Mouse (Mus musculus) heart, postnatal 14 days (tissue): ENCODE results near the gene Slc39a8. TPM values are rescaled to one million over a fixed set of nuclear protein-coding genes. Genes with fewer than 3 reads are reported as not detected.
A peak's percentile ranks its signal among the peaks of the same experiment; 100 is the strongest.

Experiments
- DNase-seq, 2 experiments: peaks; one replicate each; pipeline ENCODE4 v3.0.0; 2021 to 2022
- intact Hi-C: fragments of 180-260 bp; cut with DNase I; formaldehyde crosslinking; loops from one replicate; pipeline ENCODE4 v1.15.1; 2025
- long read RNA-seq, 2 experiments: library from polyadenylated mRNA; stranded (forward); transcript quantifications; one replicate each; pipeline ENCODE4 v2.0.0; 2021
- total RNA-seq, 2 experiments: library from RNA; stranded (reverse); gene quantifications; 2 replicates each; pipeline ENCODE4 v1.2.3; 2021

The Slc39a8 gene
- total RNA-seq, result 1 to 10 TPM; 4.6 to 6.4 TPM
- long read RNA-seq, experiment 1, partial matches to known transcripts, result 0 of 5 reads
- long read RNA-seq, experiment 1, other reads (novel, unspliced or antisense), result 0 of 5 reads
- long read RNA-seq, experiment 2, partial matches to known transcripts, result 0 of 10 reads
- long read RNA-seq, experiment 2, other reads (novel, unspliced or antisense), result 1 of 10 reads

GRCm38 (mm10) chr3:135825016-135825753 lies at the start of gene Slc39a8:
Slc39a8 (plus strand) TSS chr3:135825279.
- intact Hi-C loops, result no loop called here
- peak; percentile 73 to 75 for DNase-seq

GRCm38 (mm10) chr3:135785065-135785464 lies 40.0 kb upstream of the Slc39a8 start:
- intact Hi-C loops, result no loop called here
- DNase-seq, result no peak

GRCm38 (mm10) chr3:135796117-135796516 lies 29.0 kb upstream of the Slc39a8 start:
- intact Hi-C loops, result no loop called here

GRCm38 (mm10) chr3:135798241-135798640 lies 26.8 kb upstream of the Slc39a8 start:
- intact Hi-C loops, result no loop called here

More at GRCm38 (mm10) chr3:135796117-135796516, 29.0 kb upstream of the Slc39a8 start:
- no peak for DNase-seq

GRCm38 (mm10) chr3:135798665-135799064 lies 26.4 kb upstream of the Slc39a8 start:
- intact Hi-C loops, result no loop called here
- DNase-seq, result no peak

More at GRCm38 (mm10) chr3:135798241-135798640, 26.8 kb upstream of the Slc39a8 start:
- no peak for DNase-seq

DNA sequence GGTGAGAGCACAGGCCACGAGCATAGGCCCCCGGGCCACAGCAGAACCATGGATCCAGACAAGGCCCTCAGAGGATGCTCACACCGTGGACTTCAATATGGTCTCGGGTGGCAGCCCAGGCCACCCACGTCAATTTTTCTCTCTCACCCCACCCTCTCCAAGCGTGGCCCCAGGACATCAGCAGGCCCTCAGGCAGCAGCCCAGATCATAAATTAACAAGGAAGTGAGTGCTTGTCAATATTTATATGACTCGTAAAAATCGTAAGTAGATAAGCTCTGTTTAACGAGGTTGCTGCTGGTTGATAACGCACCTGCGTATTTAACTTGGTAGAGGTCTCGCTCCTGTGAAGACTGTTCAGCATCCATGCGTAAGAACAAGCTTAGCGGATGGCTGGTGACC lies 10.4 kb upstream of the Slc39a8 start:
- intact Hi-C loops, result no loop called here
- DNase-seq, result no peak

DNA sequence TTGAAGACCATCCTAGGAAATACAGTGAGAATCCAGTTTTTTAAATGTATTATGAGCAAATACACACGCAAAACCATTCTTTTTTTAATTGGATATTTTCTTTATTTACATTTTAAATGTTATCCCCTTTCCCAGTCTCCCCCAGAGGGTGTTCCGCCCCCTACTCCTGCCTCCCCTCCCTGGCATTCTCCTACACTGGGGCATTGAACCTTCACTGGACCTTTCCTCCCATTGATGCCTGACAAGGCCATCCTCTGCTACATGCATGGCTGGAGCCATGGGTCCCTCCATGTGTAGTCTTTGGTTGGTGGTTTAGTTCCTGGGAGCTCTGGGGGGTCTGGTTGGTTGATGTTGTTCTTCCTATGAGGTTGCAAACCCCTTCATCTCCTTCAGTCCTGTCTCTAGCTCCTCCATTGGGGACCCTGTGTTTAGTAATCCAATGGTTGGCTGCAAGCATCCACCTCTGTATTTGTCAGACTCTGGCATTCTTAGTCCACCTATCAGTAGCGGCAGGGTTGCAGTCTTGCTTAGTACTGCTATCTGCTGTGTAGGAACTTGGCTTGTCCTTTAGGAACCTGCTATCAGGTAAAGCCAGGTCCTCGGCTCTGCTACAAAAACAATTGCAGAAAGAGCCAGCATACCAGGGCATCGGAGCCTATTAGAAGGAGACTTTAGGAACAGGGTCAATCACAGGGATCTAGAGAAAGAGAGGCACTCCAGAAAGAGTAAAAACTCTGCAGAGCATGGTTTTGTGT lies 8.9 kb upstream of the Slc39a8 start:
- DNase-seq, result no peak
- intact Hi-C loops, result no loop called here

- no peak for DNase-seq
- intact Hi-C loops, result no loop called here
Observed at GRCm38 (mm10) chr3:135817124-135817523, 8.0 kb upstream of the Slc39a8 start.

DNA sequence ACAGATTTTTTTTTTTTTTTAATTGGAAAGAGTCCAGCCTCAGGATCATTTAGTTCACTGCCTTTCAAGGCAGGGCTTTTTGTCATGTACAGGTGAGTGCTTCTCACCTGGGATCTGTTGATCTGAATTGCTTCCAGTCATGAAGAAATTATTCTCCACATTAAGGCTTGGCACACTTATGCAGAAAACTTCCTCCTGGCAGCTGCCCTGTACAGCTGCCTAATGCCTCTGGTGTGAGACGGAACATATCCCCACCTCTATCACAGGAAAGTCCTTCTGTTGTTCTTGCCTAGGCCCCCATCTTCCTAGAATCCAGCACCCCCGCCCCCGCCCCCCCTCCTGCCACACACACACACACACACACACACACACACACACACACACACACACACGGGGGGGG lies 643 bp upstream of the Slc39a8 start:
- DNase-seq, result no peak
- intact Hi-C loops, result no loop called here

GRCm38 (mm10) chr3:135825754-135826683 lies 940 bp downstream of the Slc39a8 start:
- intact Hi-C loops, result no loop called here
- DNase-seq, result peak; percentile 36 to 45

- DNase-seq, result no peak
Observed at GRCm38 (mm10) chr3:135826684-135827249, 1.7 kb downstream of the Slc39a8 start.

GRCm38 (mm10) chr3:135828000-135828399 lies 2.9 kb downstream of the Slc39a8 start:
- intact Hi-C loops, result no loop called here
- no peak for DNase-seq

More at GRCm38 (mm10) chr3:135826684-135827249, 1.7 kb downstream of the Slc39a8 start:
- intact Hi-C loops, result no loop called here

GRCm38 (mm10) chr3:135832496-135832895 lies 7.4 kb downstream of the Slc39a8 start:
- intact Hi-C loops, result no loop called here
- DNase-seq, result no peak

DNA sequence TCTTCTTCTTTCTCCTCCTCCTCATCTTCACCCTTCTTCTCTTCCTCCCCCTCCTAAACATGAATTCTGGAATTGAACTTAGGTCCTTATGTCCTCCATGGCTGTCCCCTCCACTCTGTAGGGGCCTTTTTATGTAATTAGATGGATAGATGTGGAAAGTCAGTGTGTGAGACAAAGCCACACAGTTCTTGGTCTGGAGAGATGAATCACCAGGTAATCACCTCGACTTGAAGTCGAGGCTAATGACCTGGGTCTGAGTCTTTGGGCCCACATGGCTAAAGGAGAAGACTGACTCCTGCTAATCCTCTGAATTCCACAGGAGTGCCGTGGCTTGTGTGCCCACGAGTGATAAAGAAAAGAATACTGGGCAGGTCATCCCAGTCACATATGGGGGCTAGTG lies 7.8 kb downstream of the Slc39a8 start:
- DNase-seq, result no peak
- intact Hi-C loops, result no loop called here

DNA sequence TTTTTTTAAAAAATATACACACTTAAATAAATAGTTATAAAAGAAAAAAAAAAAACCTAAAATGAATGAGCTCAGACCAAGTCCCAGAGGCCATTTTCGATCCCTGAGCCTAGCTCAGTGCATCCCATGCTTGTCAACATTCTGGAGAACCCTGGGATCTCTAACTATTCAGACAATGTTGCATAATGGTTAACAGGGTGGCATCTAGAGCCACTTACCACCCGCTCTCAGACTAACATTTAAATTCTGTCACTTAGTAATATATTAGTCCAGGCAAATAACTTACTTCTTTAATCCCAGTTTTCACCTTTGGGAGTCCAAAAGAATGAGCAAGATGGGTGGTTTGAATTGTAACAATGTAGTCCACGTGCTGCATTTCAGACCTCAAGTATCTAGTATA lies 9.9 kb downstream of the Slc39a8 start:
- intact Hi-C loops, result no loop called here
- DNase-seq, result no peak

GRCm38 (mm10) chr3:135839535-135839934 lies 14.5 kb downstream of the Slc39a8 start:
- DNase-seq, result no peak
- intact Hi-C loops, result no loop called here

DNA sequence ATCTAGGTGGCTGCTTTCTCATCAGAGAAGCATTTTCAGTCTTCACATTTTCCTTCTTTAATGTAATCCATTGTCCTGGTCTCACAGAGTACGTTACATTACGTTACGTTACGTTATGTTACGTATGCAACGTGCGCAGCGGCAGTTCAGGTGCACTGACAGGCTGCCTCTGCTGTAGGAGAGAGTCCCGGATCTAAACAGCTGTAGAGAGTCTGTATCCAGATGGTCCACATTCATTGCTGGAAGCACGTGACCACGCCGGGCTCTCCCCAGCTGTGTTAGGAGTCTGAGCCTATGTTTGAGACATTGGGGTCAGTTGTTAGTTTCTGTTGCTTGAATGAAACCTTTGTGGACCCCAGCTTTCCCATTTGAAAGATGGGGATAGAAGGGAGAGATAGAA lies 15.1 kb downstream of the Slc39a8 start:
- intact Hi-C loops, result no loop called here

GRCm38 (mm10) chr3:135841716-135842511 lies 16.8 kb downstream of the Slc39a8 start:
- intact Hi-C loops, result no loop called here
- DNase-seq, result no peak

More for the DNA sequence above, 15.1 kb downstream of the Slc39a8 start:
- no peak for DNase-seq

- DNase-seq, result no peak
- intact Hi-C loops, result no loop called here
Observed at GRCm38 (mm10) chr3:135843181-135843580, 18.1 kb downstream of the Slc39a8 start.
